Mouse (Mus musculus) gastrocnemius, postnatal 25 days (tissue): ENCODE measurements around the gene Psme2. TPM values are rescaled to one million over a fixed set of nuclear protein-coding genes. Genes with fewer than 3 reads are reported as not detected.

Source experiments
- DNase-seq: peaks from one replicate; pipeline ENCODE4 v3.0.0; 2022
- long read RNA-seq, 2 experiments: library from polyadenylated mRNA; stranded (forward); transcript quantifications; one replicate each; pipeline ENCODE4 v2.0.0; 2021
- total RNA-seq, 2 experiments: library from RNA; stranded (reverse); gene quantifications; 1 replicate in 1 of 2; 2 replicates in 1 of 2; pipeline ENCODE4 v1.2.3; 2021

Psme2 gene
- total RNA-seq: 10 to 100 TPM; 42.9 to 58.4 TPM
- long read RNA-seq, experiment 1, transcript Psme2-208 (11 exons, 962 nt): major isoform, 58 of 61 reads
- long read RNA-seq, experiment 1, partial matches to known transcripts: 2 of 61 reads
- long read RNA-seq, experiment 1, other reads (novel, unspliced or antisense): 1 of 61 reads
- long read RNA-seq, experiment 2, transcript Psme2-208 (11 exons, 962 nt): major isoform, 54 of 56 reads
- long read RNA-seq, experiment 2, partial matches to known transcripts: 1 of 56 reads
- long read RNA-seq, experiment 2, other reads (novel, unspliced or antisense): 1 of 56 reads

GRCm38 (mm10) chr14:55590748-55591330, at the start of gene Psme2:
Gene Psme2, minus strand, starts transcription at chr14:55591113.
- peak; percentile 96 for DNase-seq

GRCm38 (mm10) chr14:55637795-55638194, 46.9 kb upstream of the Psme2 start, which contains the start of gene Gm49378:
Gene Gm49378, minus strand, starts transcription at chr14:55637895.
- no peak for DNase-seq

GRCm38 (mm10) chr14:55635523-55636007, 44.7 kb upstream of the Psme2 start, which contains the start of gene Ipo4:
Gene Ipo4, minus strand, starts transcription at chr14:55635957.
- peak; percentile 87 for DNase-seq

- DNase-seq: peak; percentile 37
Measured at GRCm38 (mm10) chr14:55634874-55635522, 44.1 kb upstream of the Psme2 start.

GRCm38 (mm10) chr14:55629312-55629711, 38.4 kb upstream of the Psme2 start:
- no peak for DNase-seq

GRCm38 (mm10) chr14:55628077-55628827, 37.3 kb upstream of the Psme2 start:
- DNase-seq: no peak

- DNase-seq: no peak
Measured at GRCm38 (mm10) chr14:55618486-55619195, 27.7 kb upstream of the Psme2 start.

GRCm38 (mm10) chr14:55617822-55618221, 26.9 kb upstream of the Psme2 start, which contains the start of gene Rec8:
Gene Rec8, plus strand, starts transcription at chr14:55618037.
- DNase-seq: no peak

- no peak for DNase-seq
Measured at GRCm38 (mm10) chr14:55616844-55617243, 25.9 kb upstream of the Psme2 start.

GRCm38 (mm10) chr14:55615876-55616275, 25.0 kb upstream of the Psme2 start:
- DNase-seq: no peak

GRCm38 (mm10) chr14:55614565-55615178, 23.8 kb upstream of the Psme2 start:
- DNase-seq: no peak

- no peak for DNase-seq
Measured at GRCm38 (mm10) chr14:55613346-55613745, 22.4 kb upstream of the Psme2 start.

- no peak for DNase-seq
Measured at GRCm38 (mm10) chr14:55608339-55608738, 17.4 kb upstream of the Psme2 start.

- DNase-seq: no peak
Measured at GRCm38 (mm10) chr14:55605743-55606459, 15.0 kb upstream of the Psme2 start.

- no peak for DNase-seq
Measured at GRCm38 (mm10) chr14:55604823-55605222, 13.9 kb upstream of the Psme2 start.

- DNase-seq: peak; percentile 87
Measured at GRCm38 (mm10) chr14:55603633-55604576, 13.0 kb upstream of the Psme2 start.

- no peak for DNase-seq
Measured at GRCm38 (mm10) chr14:55603271-55603632, 12.3 kb upstream of the Psme2 start, which contains the start of gene Irf9. Gene Irf9, plus strand, starts transcription at chr14:55603571.

- DNase-seq: no peak
Measured at GRCm38 (mm10) chr14:55598521-55599390, 7.8 kb upstream of the Psme2 start.
